In genomic region chr12:65172021-65172951, GRCm38 (mm10) we compare ENCODE assay signal across 8 mouse cellular contexts. TPM values are rescaled to one million over a fixed set of nuclear protein-coding genes. Genes with fewer than 3 reads are reported as not detected.
DNase-seq lines count a peak whose midpoint lies in the region; ATAC-seq and TF ChIP-seq lines count a peak whose summit lies in the region.

TSS of gene Mis18bp1 (minus strand) at chr12:65172604.

- peak within 1 kb of the TSS; percentile 90 for H3K27ac ChIP-seq in ES-E14 (ENCODE audit: insufficient read depth, low read depth, low read length, poor library complexity, severe bottlenecking)
- H3K27ac ChIP-seq in forebrain, embryonic 15.5 days (replicated peaks) = peak within 1 kb of the TSS; percentile 98

- no peak for TF ChIP-seq CTCF in lung, adult 2 months (IDR thresholded peaks at IDR 0.05; ENCODE audit: insufficient read depth, low read length)

- under 1% methylated on average over 70 of the region's 70 CpGs for WGBS in forebrain, embryonic 15.5 days
- under 1% methylated on average over 70 of the region's 70 CpGs for WGBS in lung, adult 2 months

- no peaks in the 10 kb centered on the region for H3K9me3 ChIP-seq in ES-E14 (ENCODE audit: control insufficient read depth, insufficient read depth, low read depth, low read length)
- H3K9me3 ChIP-seq in forebrain, embryonic 15.5 days = no peaks in the 10 kb centered on the region

- ATAC-seq in forebrain, embryonic 15.5 days (replicated peaks) = peak; percentile 100
- peak; percentile 91 for ATAC-seq in neutrophil, adult 5-6 weeks (ENCODE audit: extremely low read depth, insufficient number of reproducible peaks, low FRiP score, poor library complexity, severe bottlenecking)

- DNase-seq in ES-E14 (ENCODE audit: low read depth, low spot score) = peak; percentile 92
- DNase-seq in cerebellum, adult 11-12 months = peak; percentile 89
- DNase-seq in heart, postnatal 25 days (ENCODE audit: low spot score) = peak; percentile 92
- DNase-seq in layer of hippocampus, adult 18-20 months (ENCODE audit: low spot score in 2 of 2) = peak; percentile 89 to 95
- peak; percentile 93 for DNase-seq in lung, adult 2 months
- DNase-seq in thymus, adult 18-20 months = peak; percentile 96 to 97

- in situ Hi-C loops in ES-E14 (cut with MboI; ENCODE audit: low sequenced_read_pairs in 2 of 2, unreplicated experiment in 2 of 2) = no loop called here

- H3K36me3 ChIP-seq in ES-E14 (ENCODE audit: control insufficient read depth, insufficient read depth, low read length, poor library complexity, severe bottlenecking) = no peaks in the 10 kb centered on the region
- no peaks in the 10 kb centered on the region for H3K36me3 ChIP-seq in forebrain, embryonic 15.5 days

- no peaks in the 10 kb centered on the region for H3K27me3 ChIP-seq in forebrain, embryonic 15.5 days

- intact Hi-C loops in heart, postnatal 25 days (cut with DNase I) = loop anchor here (5.0 to 10.0 kb wide), 3 partner anchors 90 to 247 kb away; partner anchors contain the start of genes Klhl28 and Togaram1

- H3K9ac ChIP-seq in ES-E14 (ENCODE audit: insufficient read depth, low read depth, low read length, poor library complexity, severe bottlenecking) = peak within 1 kb of the TSS; percentile 97
- H3K9ac ChIP-seq in forebrain, embryonic 15.5 days (replicated peaks) = peak within 1 kb of the TSS; percentile 64

- H3K4me3 ChIP-seq in ES-E14 (ENCODE audit: insufficient read depth in 1 of 2, low read depth in 1 of 2, low read length in 2 of 2, poor library complexity in 1 of 2, severe bottlenecking in 1 of 2) = peak within 1 kb of the TSS; percentile 91 to 99
- peak within 1 kb of the TSS; percentile 93 for H3K4me3 ChIP-seq in forebrain, embryonic 15.5 days
- peak within 1 kb of the TSS; percentile 67 for H3K4me3 ChIP-seq in lung, adult 2 months (replicated peaks; ENCODE audit: extremely low read depth, low read depth, low read length)

- H3K4me2 ChIP-seq in forebrain, embryonic 15.5 days (replicated peaks) = peak within 1 kb of the TSS; percentile 68

- peak; percentile 61; the same call in 1 of the 2 replicates for TF ChIP-seq POLR2A in lung, adult 2 months (IDR thresholded peaks at IDR 0.05; ENCODE audit: borderline replicate concordance, extremely low read depth, low read depth, low read length)

- peaks cover 8% of the 10 kb centered on the region in 2 experiments; a peak in 3 of 4 replicates for H3K4me1 ChIP-seq in ES-E14 (ENCODE audit: control insufficient read depth in 2 of 2, insufficient read depth in 2 of 2, low read length in 2 of 2, poor library complexity in 1 of 2)
- H3K4me1 ChIP-seq in forebrain, embryonic 15.5 days = peaks cover 16% of the 10 kb centered on the region
- H3K4me1 ChIP-seq in lung, adult 2 months (ENCODE audit: control insufficient read depth, insufficient read depth, low read length) = 0 out of 2 replicates have a peak, but pooled peaks cover 2% of the 10 kb centered on the region

TF ChIP-seq in ES-E14, 5 proteins besides CTCF, POLR2A, EP300 and RAD21:
- TF ChIP-seq CHD2 (IDR thresholded peaks at IDR 0.05; ENCODE audit: low read depth, low read length) (no peak; the same call in 1 of the 2 replicates), MAFK (IDR thresholded peaks at IDR 0.05; ENCODE audit: insufficient read depth, low read depth, low read length) (no peak), HCFC1 (IDR thresholded peaks at IDR 0.05; ENCODE audit: borderline replicate concordance, insufficient read depth, low read length) (peak; percentile 84), ZC3H11A (IDR thresholded peaks at IDR 0.05; ENCODE audit: borderline replicate concordance, low read depth, low read length) (no peak), ZNF384 (IDR thresholded peaks at IDR 0.05; ENCODE audit: low read depth, low read length) (no peak)
TF ChIP-seq in ES-E14: peak in this region for 1.

RNA-seq across cellular contexts. Expression of gene Mis18bp1, which starts in this region (rescaled TPM):
- total RNA-seq in ES-E14 (2012; rRNA removed) = 51.4 and 52.2 TPM in 2 replicates
- 33.3 and 34.4 TPM in 2 replicates for polyA plus RNA-seq in forebrain, embryonic 15.5 days (2015; fragmentation: Nextera tagmentation; extraction: Ambion mirVana)
- total RNA-seq in heart, postnatal 25 days (2021) = under 1 TPM; 0.36 to 0.59 TPM
- under 1 TPM; 0.13 to 0.47 TPM for total RNA-seq in layer of hippocampus, adult 18-20 months (2021)
- polyA plus RNA-seq in lung, adult 2 months (2012; rRNA removed) = 0.06 and 0.15 TPM in 2 replicates
- total RNA-seq in neutrophil, adult 5-6 weeks (2017) = 2.6 and 2.9 TPM in 2 replicates

Comparison
In these comparisons a context has a peak if more than half of its experiments do, and no peak if none do; other contexts are left out.
1. Peak in every context shown above with its lines: DNase-seq, ATAC-seq, H3K4me3 ChIP-seq and H3K27ac ChIP-seq.
2. RNA of gene Mis18bp1 (total RNA-seq): 51.4 to 52.2 TPM in ES-E14; 2.6 to 2.9 TPM in neutrophil, adult 5-6 weeks, 0.36 to 0.59 TPM in heart, postnatal 25 days and 0.13 to 0.47 TPM in layer of hippocampus, adult 18-20 months; every median in the first group is over 10 times any median in the second.
3. RNA of gene Mis18bp1 (polyA plus RNA-seq): 33.3 to 34.4 TPM in forebrain, embryonic 15.5 days; 0.06 to 0.15 TPM in lung, adult 2 months; every median in the first group is over 10 times any median in the second.
4. Peak in DNase-seq in heart, postnatal 25 days; RNA of the gene not detected or under 1 TPM.
5. Peak in DNase-seq in layer of hippocampus, adult 18-20 months; RNA of the gene not detected or under 1 TPM.
6. Peak in DNase-seq and H3K4me3 ChIP-seq in lung, adult 2 months; RNA of the gene not detected or under 1 TPM.